Mouse (Mus musculus): ENCODE results near the gene Naa16. TPM values are rescaled to one million over a fixed set of nuclear protein-coding genes. Genes with fewer than 3 reads are reported as not detected.

The Naa16 gene
- polyA plus RNA-seq (2012; rRNA removed; ENCODE audit: low replicate concordance) = 2.6 and 4.8 TPM in 2 replicates

GRCm38 (mm10) chr14:79390265-79390926 lies at the start of gene Naa16:
Naa16 (minus strand) TSS chr14:79390778.

GRCm38 (mm10) chr14:79425979-79426729 lies 35.6 kb upstream of the Naa16 start, which contains the start of gene Kbtbd7:
Kbtbd7 (plus strand) TSS chr14:79426511.

GRCm38 (mm10) chr14:79397321-79398122 lies 6.9 kb upstream of the Naa16 start, which contains the start of gene Mtrf1:
Mtrf1 (plus strand) TSS chr14:79397772.

GRCm38 (mm10) chr14:79301466-79301875 lies 89.1 kb downstream of the Naa16 start, which contains the start of gene Rgcc:
Rgcc (minus strand) TSS chr14:79301645.

Other genes starting within 250 kb of the Naa16 start
- not detected in 2 replicates for gene Zfp957, start 143.4 kb downstream of the Naa16 start, polyA plus RNA-seq (2012; rRNA removed; ENCODE audit: low replicate concordance)
- gene Rgcc, start 89.1 kb downstream of the Naa16 start, polyA plus RNA-seq (2012; rRNA removed; ENCODE audit: low replicate concordance) = 458 and 1,202 TPM in 2 replicates
- 3.4 and 4.0 TPM in 2 replicates for gene Mtrf1, start 7.0 kb upstream of the Naa16 start, polyA plus RNA-seq (2012; rRNA removed; ENCODE audit: low replicate concordance)
- gene Kbtbd7, start 35.7 kb upstream of the Naa16 start, polyA plus RNA-seq (2012; rRNA removed; ENCODE audit: low replicate concordance) = 3.0 and 6.3 TPM in 2 replicates
- 0.26 and 0.67 TPM in 2 replicates for gene Kbtbd6, start 61.1 kb upstream of the Naa16 start, polyA plus RNA-seq (2012; rRNA removed; ENCODE audit: low replicate concordance)
- gene Elf1, start 90.4 kb upstream of the Naa16 start, polyA plus RNA-seq (2012; rRNA removed; ENCODE audit: low replicate concordance) = 13.7 and 18.8 TPM in 2 replicates
- gene Wbp4, start 90.7 kb upstream of the Naa16 start, polyA plus RNA-seq (2012; rRNA removed; ENCODE audit: low replicate concordance) = 4.4 and 5.8 TPM in 2 replicates
- gene Sugt1, start 196.9 kb upstream of the Naa16 start, polyA plus RNA-seq (2012; rRNA removed; ENCODE audit: low replicate concordance) = 10.0 and 10.6 TPM in 2 replicates